Mouse (Mus musculus) ES-Bruce4 (cell line): ENCODE results near the gene Srarp.

Experiments
- CTCF ChIP-seq: IDR thresholded peaks from one replicate; pipeline ENCODE4 v1.8.1; 2011; ENCODE audit warnings: low read depth, low read length
- POLR2A ChIP-seq: IDR thresholded peaks from one replicate; pipeline ENCODE4 v1.8.1; 2011; ENCODE audit warnings: low read length; ENCODE audit not compliant: insufficient read depth

DNA sequence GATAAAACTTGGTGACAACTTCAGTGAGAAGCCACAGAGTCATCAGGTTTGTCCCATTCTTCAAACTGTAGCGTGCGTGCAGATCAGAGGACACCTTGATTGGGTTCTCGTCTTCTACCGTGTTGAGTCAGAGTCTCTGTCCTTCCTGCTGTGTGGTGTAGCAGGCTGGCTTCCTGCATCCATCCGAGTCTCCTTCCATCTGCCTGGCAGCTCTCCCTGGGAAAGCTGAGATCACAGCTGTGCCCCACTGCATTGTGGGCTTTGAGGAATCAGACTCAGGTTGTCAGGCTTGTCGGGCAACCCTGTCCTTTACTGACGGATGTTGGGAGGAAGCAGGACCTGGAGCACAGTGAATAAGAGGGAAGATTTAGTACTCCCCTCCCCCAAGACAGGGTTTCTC is 10.3 kb upstream of the Srarp start:
- TF ChIP-seq CTCF (no peak), POLR2A (no peak)
